Mouse (Mus musculus) cerebellum, adult (tissue): ENCODE results near the gene Ebf1.

Experiments
- ATAC-seq: cut with Nextera tagmentation; 2 replicates; pipeline ENCODE4 v1.9.2; 2017; ENCODE audit warnings: mild to moderate bottlenecking, moderate library complexity, mixed read lengths; ENCODE audit not compliant: insufficient number of reproducible peaks, low FRiP score, low TSS enrichment

Gene Ebf1

DNA sequence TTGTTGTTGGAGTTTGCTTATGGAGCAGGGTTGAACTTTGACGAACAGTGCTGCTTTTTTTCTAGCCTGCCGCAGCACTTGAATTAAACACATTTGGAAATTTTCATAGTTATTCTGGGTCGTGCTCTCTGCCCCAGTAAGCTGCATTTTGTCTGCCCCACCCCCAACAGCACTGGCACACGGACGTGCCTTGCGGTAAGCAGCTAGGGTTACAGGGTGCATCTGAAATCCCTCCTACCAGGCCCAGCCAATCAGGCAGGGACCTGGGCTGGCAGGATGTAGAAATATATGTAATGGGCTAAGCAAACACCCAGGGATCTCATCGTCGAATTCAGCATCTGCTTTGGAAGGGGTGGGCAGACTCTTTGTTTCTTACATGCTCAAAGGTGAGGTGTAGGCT is 307.8 kb downstream of the Ebf1 start:
- no peak for ATAC-seq

GRCm38 (mm10) chr11:44925806-44926525 is 308.8 kb downstream of the Ebf1 start:
- no peak for ATAC-seq

GRCm38 (mm10) chr11:44928403-44928802 is 311.3 kb downstream of the Ebf1 start:
- ATAC-seq = no peak

- ATAC-seq = no peak
These were observed 315.9 kb downstream of the Ebf1 start for GRCm38 (mm10) chr11:44932942-44933483.

DNA sequence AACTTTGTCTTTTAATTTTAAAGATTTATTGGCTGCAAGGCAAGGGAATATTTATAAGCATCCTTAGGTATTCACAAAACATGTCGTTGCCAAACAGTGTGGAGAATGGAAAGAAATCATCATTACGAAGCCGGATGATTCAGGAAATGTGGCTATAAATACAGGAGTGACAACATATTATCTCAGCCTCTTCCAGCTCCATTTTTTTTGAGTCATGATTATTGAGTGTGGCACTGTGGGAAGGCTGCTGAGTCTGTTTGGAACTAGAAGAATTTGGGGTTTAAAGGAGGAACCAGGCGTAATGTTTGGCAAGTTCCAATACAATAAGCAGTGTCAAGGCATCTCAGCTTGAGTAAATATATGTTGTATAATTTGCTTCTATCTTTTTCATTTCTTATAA is 326.7 kb downstream of the Ebf1 start:
- ATAC-seq = no peak

DNA sequence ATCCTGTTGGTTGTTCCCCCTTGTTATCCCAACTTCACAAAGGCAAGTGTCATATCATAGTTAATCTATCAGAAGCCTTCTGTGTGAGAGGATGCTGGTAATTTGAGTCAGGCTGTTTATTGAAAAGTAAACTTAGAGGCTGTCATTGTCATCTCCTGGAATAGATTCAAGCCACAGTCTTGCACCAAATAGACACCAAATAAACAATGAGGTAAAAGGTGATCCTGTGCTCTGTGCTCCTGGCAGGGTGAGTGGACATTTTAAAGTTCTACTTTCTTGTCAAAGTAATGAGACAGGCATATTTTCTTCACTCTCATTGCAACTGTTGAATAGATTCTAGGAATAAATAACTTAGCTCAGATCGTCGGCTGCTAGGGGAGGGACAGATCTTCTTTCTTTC is 327.3 kb downstream of the Ebf1 start:
- ATAC-seq = no peak

DNA sequence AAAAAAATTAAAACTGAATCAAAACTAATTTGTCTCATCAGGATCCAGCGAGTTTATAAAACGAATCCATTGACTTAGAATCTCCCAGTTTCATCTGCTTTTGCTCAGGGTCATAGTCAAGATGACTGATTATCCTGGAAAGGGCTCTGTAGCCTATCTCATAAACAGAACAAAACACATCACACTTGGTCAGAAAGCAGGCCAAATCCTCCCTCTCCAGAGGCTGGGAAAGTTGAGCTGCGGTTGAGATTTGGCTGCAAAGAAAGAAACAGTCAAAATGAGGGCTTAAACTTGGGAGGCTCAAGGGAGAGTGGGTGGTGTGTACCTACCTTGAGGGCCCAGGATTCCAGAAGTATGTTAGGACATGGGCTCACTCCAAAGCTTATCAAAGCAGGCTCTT is 329.5 kb downstream of the Ebf1 start:
- no peak for ATAC-seq

- no peak for ATAC-seq
These were observed 331.4 kb downstream of the Ebf1 start for GRCm38 (mm10) chr11:44948541-44948940.

DNA sequence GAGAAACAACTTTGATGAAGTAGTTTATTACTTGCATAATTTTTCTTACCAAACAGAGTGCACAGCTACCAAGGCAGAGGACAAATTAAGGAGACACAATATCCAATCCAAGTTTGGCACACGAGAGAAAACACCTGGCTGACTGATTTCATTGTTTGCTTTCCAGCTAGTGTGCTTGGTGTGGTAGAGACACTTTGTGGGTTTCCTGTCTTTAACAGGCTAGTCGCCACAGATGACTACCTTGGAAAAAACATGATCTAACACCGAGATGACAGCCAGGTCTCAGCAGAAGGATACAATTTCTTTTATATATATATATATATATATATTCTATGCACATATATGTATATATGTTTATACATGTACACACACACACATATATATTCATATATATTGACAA is 332.0 kb downstream of the Ebf1 start:
- no peak for ATAC-seq

GRCm38 (mm10) chr11:44950319-44950718 is 333.2 kb downstream of the Ebf1 start:
- no peak for ATAC-seq

- no peak for ATAC-seq
These were observed 334.4 kb downstream of the Ebf1 start for GRCm38 (mm10) chr11:44951506-44951905.

GRCm38 (mm10) chr11:44953337-44953736 is 336.2 kb downstream of the Ebf1 start:
- ATAC-seq = no peak

DNA sequence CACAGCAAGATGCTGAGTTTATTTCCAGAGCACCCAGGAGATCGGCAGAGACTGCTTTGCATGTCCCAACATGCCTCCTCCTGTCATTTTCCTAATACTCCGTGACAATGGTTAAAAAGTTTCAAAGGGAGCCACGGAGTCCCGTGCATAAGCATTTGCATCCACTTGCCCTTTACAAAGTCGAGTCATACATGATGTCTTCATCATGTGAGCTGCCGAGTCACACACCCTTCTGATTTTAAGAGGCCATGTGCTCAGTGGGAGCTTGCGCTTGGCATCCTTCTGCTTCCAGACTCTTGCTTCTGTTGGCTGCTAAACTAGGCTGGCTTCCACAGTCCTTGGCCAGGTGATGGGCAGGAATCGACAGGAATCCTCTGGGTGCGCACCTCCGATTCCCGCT is 336.7 kb downstream of the Ebf1 start:
- peak; percentile 73 for ATAC-seq

DNA sequence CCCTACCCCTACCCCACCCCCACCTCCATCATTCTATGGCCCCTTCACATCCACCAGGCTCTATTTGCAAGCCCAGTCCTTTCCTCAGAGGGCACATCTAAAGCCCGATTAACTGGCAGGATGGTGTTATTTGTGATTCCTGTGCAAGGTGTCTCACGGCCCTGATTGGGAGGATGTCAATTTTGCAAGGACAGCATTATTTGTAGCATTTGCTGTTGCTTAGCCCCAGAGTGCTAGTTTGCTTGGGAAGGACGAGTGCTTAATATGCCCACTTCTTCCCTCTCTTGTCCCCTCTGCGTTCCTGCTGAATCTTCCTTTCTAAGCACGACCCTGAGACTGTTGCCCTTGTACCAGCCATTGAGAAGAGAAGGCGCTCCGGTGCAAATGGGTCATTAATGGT is 337.2 kb downstream of the Ebf1 start:
- no peak for ATAC-seq

DNA sequence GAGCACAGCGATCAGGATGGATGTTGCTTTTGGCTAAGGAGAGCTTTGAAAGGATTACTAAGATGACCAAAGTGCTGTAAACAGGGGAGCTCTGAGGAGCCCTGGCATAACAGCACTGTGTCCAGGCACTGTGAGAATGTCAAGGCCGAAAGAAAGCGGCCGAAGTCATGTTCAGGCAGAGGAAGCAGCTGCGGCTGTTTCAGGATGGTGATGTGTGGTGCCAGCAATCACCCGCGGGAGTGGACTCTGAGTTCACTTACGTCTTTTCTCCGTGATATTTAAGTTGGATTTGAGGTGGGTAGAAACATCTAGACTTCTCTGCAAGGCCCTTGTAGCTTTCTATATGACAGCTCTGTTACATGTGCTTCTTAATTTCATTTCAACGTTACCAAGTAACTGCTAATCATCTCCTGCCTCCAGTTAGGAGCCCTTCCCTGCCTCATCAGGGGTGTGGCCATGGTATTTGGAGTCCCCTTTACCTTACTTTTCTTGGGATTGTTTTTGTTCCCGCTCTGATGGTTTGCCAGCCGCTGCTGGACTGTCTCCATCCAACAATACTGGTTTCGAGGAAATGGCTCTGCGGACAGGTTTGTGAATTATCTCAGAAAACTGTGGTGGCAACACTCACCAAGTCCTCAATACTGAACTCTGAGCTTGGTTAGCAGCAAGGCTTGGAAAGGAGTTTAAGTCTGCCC is 345.8 kb downstream of the Ebf1 start:
- ATAC-seq = no peak

DNA sequence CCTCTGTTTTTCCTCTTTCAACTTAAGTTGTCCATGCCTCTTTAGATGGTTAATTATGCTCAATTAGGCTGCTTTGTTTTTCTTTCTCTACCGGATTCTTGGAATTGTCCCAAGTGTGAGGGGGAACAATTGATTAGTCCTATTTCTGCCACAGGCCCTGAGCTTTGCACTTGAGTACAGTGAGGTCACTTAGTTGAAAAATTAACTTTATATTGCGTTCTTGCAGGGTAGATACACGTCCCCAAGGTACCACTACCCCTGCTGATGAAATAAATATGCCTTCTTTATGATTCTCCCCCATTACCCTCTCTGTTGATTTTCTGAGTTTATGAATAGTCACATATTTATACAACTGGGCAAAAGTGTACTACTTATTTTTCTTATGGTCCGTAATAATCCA is 351.9 kb downstream of the Ebf1 start:
- no peak for ATAC-seq

DNA sequence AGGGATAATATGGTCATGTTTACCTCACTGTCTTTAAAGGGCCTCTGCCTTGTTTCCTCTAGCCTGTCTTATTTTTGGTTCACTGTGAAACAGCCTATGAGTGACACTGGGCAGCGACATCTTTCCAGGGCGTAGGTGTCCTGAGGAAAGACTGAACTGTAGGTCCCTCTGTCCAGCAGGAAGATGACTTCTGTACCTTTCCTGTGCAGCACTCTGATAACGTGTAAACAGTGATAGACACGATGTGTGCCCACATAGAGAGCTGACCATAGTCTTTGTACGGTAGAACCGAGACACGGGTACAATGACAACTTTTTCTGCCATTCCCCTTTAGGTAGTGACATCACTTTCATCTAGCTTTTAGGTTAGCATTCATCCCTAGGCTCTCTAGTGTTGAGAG is 357.2 kb downstream of the Ebf1 start:
- ATAC-seq = no peak

DNA sequence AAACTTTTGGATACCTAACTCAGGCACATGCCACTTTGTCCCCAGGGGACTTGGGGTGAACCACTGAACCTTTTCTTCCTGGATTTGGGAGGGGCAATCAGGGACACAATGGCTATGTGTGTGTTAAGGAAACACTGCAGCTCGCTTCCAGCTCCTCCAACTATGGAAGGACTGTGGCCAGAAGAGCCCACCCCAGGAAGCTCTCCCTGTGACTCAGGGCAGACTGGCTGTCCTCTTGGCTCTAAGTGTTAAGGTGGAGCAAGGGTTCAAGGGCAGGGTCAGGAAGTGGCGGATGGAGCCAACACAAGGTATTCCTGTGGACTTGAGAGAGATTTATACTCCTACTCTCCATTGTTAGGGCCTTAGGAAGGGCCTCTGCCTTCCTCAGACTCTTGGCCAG is 358.0 kb downstream of the Ebf1 start:
- no peak for ATAC-seq

DNA sequence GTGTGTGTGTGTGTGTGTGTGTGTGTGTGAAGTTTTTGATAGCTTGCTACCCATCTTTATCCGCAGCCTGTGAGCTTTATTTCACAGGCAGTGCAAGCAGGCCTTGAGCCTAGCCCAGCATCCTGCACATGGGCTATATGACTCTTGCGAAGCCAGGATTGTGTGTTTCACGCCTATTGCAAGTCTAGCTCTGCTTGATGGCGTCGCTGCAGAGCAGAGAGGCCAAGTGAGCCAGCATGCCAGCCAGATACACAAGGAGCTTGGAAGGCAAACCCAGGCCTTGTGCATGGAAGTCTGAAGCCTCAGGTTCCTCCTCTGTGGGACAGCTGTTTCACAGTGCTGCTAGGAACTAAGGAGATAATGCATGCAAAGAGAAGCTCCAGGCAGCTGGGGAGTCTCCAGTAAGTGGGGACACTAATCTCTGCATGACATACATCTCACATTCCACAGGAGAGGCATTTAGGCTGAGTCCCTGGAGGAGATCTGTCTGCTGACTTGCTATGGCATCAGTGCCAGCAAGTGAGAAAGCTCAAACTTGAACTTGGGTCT is 359.2 kb downstream of the Ebf1 start:
- ATAC-seq = no peak

- ATAC-seq = no peak
These were observed 360.8 kb downstream of the Ebf1 start for GRCm38 (mm10) chr11:44977921-44978397.

- no peak for ATAC-seq
These were observed 362.3 kb downstream of the Ebf1 start for GRCm38 (mm10) chr11:44979391-44979790.
